Mouse (Mus musculus) erythroblast, adult 5-6 weeks (primary cell): ENCODE measurements around the gene Hist1h2bm. TPM values are rescaled to one million over a fixed set of nuclear protein-coding genes. Genes with fewer than 3 reads are reported as not detected.

Experiments used
- ATAC-seq: replicated peaks from 2 replicates; pipeline ENCODE4 v1.8.0; 2016; ENCODE audit warnings: moderate number of reproducible peaks, mild to moderate bottlenecking, moderate TSS enrichment, inconsistent platforms; ENCODE audit not compliant: poor library complexity, low FRiP score, severe bottlenecking
- total RNA-seq, 2 experiments: library from RNA; stranded (forward) in 1 of 2; stranded (reverse) in 1 of 2; fragments of 150-400 nt in 1 of 2; fragments of 200-764, 138-1000 nt in 1 of 2; gene quantifications; 2 replicates each; pipeline versions ENCODE4 v1.2.3 to v1.2.4; 2015 to 2017; ENCODE audit warnings: low replicate concordance in 2 of 2

Hist1h2bm gene
- total RNA-seq, 2 experiments from 2014 or later = 82.8 to 254 TPM

DNA sequence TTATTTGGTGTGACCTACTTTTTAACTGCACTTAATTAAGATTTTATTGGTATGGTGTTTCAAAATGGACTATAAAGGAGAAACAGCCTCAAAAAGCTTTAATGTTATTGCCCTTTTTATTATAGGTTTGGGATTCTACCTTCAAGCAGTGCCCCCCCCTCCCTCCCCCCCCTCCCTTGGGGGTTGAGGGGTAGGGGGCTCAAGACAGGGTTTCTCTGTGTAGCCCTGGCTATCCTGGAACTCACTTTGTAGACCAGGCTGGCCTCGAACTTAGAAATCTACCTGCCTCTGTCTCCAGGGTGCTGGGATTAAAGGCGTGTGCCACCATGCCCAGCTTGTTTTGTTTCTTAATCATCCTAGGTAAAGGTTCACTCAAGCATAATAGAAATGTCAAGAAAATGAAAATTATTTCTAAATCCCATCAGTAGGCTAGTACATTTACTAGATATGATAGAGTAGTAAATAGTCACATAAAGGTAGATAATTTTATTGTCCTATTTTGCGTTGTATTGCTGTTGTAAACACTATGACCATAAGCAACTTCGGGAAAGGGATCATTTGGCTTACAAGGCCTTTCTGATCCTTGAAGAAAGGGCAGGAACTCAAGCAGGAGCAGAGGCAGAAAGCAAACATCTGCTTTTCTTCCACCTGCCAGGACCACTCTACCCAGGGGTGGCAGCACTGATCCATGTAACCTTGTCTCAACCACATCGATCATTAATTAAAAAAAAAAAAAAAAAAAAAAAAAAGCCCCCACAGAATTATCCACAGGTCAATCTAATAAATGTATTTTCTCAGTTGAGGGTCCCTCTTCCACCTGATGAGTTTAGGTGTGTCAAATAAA is 1.4 kb downstream of the Hist1h2bm start:
- ATAC-seq = no peak

GRCm38 (mm10) chr13:21727948-21728572 is 6.2 kb downstream of the Hist1h2bm start:
- no peak for ATAC-seq

DNA sequence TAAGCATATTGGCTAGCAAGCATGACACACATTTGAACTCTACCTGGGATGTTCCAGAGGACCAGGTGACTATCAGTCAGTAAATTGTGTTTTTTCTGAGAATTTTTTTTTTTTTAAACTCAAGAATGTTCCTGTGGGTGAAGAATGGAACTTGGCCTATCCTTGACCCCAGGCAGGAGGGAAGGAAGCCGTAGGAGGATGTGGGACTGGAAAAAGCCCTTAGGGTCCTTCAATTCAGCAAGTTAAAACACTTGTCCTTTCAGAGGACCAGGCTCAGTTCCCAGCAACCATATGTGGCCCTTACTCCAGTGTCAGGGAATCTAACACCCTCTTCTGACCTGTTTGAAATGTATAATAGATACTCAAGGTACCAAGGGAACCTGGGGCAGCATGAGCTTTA is 7.7 kb downstream of the Hist1h2bm start:
- ATAC-seq = no peak

DNA sequence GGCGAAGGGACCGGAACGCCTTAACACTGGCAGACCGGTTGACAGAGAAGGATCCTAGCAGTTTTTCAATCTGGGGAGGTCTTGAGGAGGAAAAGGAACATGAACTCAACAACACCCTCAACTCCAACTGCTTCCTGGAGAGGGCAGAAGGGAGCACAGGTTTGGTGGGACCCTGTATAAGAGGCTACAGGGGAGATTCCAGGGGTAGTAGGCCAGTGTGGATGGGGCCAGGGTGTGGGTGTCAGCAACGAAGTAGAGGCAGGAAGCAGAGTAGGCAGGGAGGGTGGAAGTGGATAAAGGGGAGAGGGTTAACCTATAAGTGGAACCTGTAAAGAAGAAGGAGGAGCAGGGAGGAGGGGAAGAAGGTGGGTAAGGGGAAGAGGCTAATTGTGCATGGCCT is 11.6 kb downstream of the Hist1h2bm start:
- ATAC-seq = no peak

DNA sequence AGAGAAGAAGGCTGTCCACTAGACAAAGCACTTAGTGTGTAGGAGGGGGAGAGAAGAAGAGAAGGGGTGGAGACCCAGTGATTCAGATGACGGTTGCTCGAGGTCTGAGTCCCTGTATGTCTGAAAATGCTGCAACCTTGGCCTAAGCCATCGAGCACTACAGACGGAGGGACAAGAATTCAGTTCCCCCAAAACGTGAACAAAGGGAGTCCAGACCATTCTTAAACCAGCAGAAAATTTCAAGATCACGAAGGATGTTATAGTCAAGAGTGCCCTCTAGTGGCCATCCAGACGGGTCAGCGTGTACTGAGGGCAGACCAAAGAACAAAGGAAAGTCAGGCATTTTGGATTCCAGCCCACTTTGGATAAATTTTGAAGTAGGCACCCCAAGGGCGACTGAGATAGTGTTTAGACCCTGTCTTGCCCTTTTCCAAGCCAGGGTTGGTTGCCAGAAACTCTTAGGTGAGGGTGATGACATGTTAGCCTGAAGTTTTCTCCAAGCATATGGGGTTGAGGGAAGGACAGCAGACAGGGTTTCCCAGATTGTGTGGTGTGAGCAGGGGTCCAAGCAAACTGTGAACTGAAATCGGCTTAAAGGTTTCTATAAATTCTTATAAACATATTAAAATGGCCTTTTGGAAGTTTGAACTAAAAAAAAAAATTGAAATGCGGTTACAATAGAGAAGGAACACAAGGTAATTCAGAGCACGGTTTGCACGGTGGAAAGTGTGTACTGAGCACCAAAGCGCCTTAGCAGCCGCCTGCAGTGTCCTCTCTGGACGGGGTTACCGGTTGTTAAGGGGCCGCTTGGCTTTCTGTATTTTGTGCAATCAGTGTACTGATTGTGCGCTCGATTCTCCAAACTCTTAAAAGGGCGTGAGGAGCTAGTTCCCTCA is 12.4 kb downstream of the Hist1h2bm start:
- ATAC-seq = peak; percentile 66

- peak; percentile 85 for ATAC-seq
Measured at GRCm38 (mm10) chr13:21734906-21735767, 13.3 kb downstream of the Hist1h2bm start, which contains the start of gene Hist1h4j. Hist1h4j (plus strand) TSS chr13:21735064.

DNA sequence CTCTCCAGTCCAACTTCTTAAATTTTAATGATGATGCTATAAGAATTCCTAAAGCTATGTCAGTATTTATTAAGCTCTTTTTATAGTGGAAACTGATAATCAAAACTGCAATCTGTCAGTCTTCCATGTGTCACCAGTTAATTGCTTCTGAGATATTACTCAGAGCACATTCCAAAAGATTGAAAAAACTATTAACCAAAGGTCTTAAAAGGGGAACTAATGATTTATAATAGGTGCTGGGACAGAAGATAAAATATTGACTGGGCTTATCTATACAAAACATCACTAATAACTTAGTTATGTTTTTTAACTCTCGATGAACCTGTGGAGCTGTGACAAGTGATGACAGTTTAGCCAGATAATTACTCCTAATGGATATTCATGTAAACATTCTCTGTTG is 23.2 kb downstream of the Hist1h2bm start:
- ATAC-seq = no peak

GRCm38 (mm10) chr13:21749387-21750158 is 27.7 kb downstream of the Hist1h2bm start:
- no peak for ATAC-seq

- ATAC-seq = peak; percentile 41
Measured at GRCm38 (mm10) chr13:21750159-21751017, 28.5 kb downstream of the Hist1h2bm start, which contains the start of gene Hist1h4k. Hist1h4k (minus strand) TSS chr13:21750505.

- ATAC-seq = no peak
Measured at GRCm38 (mm10) chr13:21751417-21751816, 29.6 kb downstream of the Hist1h2bm start.

- ATAC-seq = no peak
Measured at GRCm38 (mm10) chr13:21751827-21752226, 30.0 kb downstream of the Hist1h2bm start.

DNA sequence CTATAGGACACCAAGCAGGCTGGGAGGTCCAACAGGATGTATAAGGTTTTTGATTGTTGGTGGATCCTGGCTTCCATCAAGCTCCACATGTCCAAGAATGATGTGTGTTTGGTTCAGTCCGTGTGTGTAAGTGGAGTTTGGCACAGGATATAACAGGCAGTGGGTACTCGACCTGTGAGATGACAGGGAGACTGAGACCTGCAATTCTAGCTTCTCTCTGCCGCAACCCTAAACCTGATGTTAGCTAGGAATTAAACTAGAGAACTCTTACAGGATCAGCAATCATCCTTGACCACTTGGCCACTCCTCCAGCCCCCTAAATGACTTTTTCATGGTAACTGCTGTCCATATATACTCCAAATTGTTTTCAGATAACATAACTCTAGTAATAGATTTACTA is 30.5 kb downstream of the Hist1h2bm start:
- ATAC-seq = 0 out of 2 replicates have a peak, but pooled peaks have one; percentile 1

DNA sequence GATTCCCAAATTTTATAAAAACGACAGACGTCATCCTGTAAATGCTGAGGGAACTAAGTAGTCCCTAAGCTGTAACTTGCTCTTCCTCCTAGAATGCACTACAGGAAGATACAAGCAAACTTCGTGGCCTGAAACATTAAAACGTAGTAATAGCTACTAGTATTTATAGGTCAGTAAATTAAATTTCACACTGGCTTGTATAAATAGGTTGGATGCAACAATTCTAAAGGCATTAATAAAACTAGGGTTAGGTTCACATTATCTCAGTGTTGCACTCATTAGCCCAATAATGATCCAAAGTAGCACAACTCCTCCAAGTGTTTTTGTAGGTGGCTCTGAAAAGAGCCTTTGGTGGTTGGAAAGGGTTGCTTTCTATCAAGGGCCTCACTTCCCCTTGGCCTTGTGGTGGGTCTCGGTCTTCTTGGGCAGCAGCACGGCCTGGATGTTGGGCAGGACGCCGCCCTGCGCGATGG is 31.2 kb downstream of the Hist1h2bm start:
- ATAC-seq = no peak

DNA sequence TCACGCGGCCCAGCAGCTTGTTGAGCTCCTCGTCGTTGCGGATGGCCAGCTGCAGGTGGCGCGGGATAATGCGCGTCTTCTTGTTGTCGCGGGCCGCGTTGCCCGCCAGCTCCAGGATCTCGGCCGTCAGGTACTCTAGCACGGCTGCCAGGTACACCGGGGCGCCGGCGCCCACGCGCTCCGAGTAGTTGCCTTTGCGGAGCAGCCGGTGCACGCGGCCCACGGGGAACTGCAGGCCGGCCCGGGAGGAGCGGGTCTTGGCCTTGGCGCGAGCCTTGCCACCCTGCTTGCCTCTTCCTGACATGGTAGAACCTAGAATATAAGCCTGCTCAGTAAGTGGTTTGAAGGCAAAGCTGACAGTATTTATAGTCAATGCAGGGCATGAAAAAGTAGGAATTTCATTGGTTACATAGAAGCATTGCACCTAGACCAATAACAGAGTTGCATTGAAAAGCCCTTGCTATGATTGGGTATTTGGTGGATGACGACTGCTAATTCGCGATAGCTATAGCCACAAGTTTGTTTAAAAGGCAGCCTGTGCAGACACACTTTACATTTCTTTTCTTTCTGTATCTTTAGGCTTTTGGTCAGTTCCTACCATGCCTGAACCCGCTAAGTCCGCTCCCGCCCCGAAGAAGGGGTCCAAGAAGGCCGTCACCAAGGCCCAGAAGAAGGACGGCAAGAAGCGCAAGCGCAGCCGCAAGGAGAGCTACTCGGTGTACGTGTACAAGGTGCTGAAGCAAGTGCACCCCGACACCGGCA is 31.9 kb downstream of the Hist1h2bm start, which contains the start of the genes Hist1h2ak and Hist1h2bn:
Gene Hist1h2ak (minus strand): TSS at position 304 of the 762 bp plus-strand sequence.
Gene Hist1h2bn (plus strand): TSS at position 600 of the 762 bp plus-strand sequence.
- peak; percentile 81 for ATAC-seq

DNA sequence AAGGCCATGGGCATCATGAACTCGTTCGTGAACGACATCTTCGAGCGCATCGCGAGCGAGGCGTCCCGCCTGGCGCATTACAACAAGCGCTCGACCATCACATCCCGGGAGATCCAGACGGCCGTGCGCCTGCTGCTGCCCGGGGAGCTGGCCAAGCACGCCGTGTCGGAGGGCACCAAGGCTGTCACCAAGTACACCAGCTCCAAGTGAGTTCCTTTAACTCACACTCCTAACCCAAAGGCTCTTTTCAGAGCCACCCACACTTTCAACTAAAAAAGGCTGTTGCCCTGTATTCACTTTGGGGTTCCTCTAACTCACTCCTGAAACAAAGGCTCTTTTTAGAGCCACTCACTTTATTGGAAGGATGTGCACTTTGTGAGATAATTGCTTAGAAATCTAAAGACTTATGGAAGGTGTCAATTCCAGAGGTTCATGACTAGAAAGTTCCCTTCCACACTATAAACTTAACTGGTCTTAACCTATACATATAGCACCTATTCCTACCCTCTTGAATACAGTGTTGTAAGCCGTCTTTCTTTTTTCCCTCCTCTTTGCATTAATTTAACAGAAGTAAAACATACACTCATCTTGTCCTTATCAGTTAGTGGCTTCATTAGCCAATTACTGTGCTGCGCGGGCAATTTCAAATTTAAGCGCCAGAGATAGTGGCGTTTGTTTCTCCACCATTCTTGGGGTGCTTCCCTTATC is 32.6 kb downstream of the Hist1h2bm start:
- ATAC-seq = peak; percentile 45

GRCm38 (mm10) chr13:21755707-21756106 is 33.9 kb downstream of the Hist1h2bm start:
- ATAC-seq = no peak
